Mouse (Mus musculus) forebrain, embryonic 13.5 days (tissue): ENCODE results near the gene Lcp2. TPM values are rescaled to one million over a fixed set of nuclear protein-coding genes. Genes with fewer than 3 reads are reported as not detected.

Experiments
- polyA plus RNA-seq: library from polyadenylated mRNA; unstranded; fragments of >200 nt; fragmentation: Nextera tagmentation; extraction: Ambion mirVana; gene quantifications from 2 replicates; pipeline ENCODE4 v1.2.1, GENCODE M21; 2015

Lcp2 gene
- polyA plus RNA-seq, 1 experiment from 2014 or later = 1.4 TPM

Other genes starting within 250 kb of the Lcp2 start
- 0.05 and 0.09 TPM in 2 replicates for gene Kcnmb1, start 83.9 kb upstream of the Lcp2 start, polyA plus RNA-seq
- 29.9 and 37.4 TPM in 2 replicates for gene Kcnip1, start 53.8 kb upstream of the Lcp2 start, polyA plus RNA-seq
- gene 4930469K13Rik, start 51.6 kb downstream of the Lcp2 start, polyA plus RNA-seq = not detected in 2 replicates
- gene Foxi1, start 161.2 kb downstream of the Lcp2 start, polyA plus RNA-seq = not detected in 2 replicates